Mouse (Mus musculus) liver, adult 2 months (tissue): Measurements from ENCODE around the gene Grk4.

Source experiments
- CTCF ChIP-seq: fragments of 200-500 bp; IDR thresholded peaks from 2 replicates; pipeline ENCODE4 v1.5.1; 2011; ENCODE audit warnings: low read depth, low read length, control low read depth
- POLR2A ChIP-seq: fragments of 200-500 bp; IDR thresholded peaks from 2 replicates; pipeline ENCODE4 v1.6.1; 2011; ENCODE audit warnings: low read length, control low read depth; ENCODE audit not compliant: insufficient read depth; ENCODE audit errors: extremely low read depth

DNA sequence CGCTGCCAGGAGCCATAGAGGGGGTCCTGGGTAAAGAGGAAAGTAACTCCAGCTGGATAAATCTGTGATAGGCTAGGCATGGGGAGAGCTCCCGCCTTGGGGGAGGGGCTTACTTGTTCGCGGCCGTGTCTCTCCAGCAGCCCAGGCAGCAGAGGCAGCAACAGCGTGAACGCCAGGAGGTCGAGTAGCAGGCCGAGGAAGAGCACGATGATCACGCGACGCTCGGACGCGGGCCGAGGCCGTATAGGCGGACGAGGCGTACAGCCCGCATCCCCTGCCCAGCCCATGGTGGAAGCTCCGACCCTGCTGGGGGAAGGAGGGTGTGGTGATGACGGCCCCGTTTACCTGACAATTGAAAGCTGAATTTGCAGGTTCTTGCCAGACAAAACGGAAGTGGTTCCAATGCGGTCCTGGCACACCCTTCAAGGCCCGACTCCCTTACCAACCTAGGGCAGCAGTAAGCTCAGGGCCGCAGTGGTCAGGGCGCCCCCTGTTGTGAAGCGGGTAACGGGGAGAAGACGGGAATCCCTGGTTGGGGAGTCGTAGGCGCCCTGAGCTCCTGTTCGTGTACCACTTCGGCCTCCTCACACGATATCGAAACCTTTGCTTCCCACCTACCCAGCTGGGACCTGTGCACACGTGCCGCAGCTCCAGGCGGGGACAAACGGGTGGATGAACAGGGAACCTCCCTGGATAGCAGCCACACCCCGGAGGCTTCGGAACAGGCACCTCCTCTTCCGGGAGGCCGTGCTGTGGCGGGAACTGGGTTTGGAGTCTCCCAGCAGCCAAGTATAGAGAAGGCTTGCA, 23.5 kb upstream of the Grk4 start, which contains the start of gene Mfsd10:
- TF ChIP-seq CTCF (peak; percentile 45; the same call in 1 of the 2 replicates), POLR2A (0 out of 2 replicates have a peak, but pooled peaks have one; percentile 29)
